ENCODE assay signal across 8 mouse cellular contexts in genomic region chr11:58331546-58331945, GRCm38 (mm10). TPM values are rescaled to one million over a fixed set of nuclear protein-coding genes. Genes with fewer than 3 reads are reported as not detected.
DNase-seq lines count a peak whose midpoint lies in the region; ATAC-seq lines count a peak whose summit lies in the region.

No protein-coding gene starts in this region.

- 90% methylated on average over 6 of the region's 6 CpGs for WGBS in kidney, embryonic 14.5 days
- 86% methylated on average over 6 of the region's 6 CpGs for WGBS in hindbrain, embryonic 12.5 days
- 83% methylated on average over 6 of the region's 6 CpGs for whole genome bisulfite sequencing in midbrain, embryonic 13.5 days

- peak overlapping the region; percentile 87 for H3K4me2 ChIP-seq in kidney, embryonic 14.5 days (replicated peaks; ENCODE audit: low read depth, low read length)
- peak overlapping the region; percentile 92 for H3K4me2 ChIP-seq in hindbrain, embryonic 12.5 days (replicated peaks)
- H3K4me2 ChIP-seq in midbrain, embryonic 13.5 days (replicated peaks): peak overlapping the region; percentile 99

- ATAC-seq in kidney, embryonic 14.5 days (ENCODE audit: low FRiP score, low TSS enrichment): no peak
- ATAC-seq in hindbrain, embryonic 12.5 days (ENCODE audit: low FRiP score): no peak
- no peak; the same call in 1 of the 2 replicates for ATAC-seq in midbrain, embryonic 13.5 days

- H3K36me3 ChIP-seq in kidney, embryonic 14.5 days (ENCODE audit: control insufficient read depth, insufficient read depth, low read length): peaks cover 30% of the 10 kb centered on the region
- peaks cover 48% of the 10 kb centered on the region for H3K36me3 ChIP-seq in hindbrain, embryonic 12.5 days
- H3K36me3 ChIP-seq in midbrain, embryonic 13.5 days: peaks cover 45% of the 10 kb centered on the region

- peak overlapping the region; percentile 76; the same call in 1 of the 2 replicates for H3K9ac ChIP-seq in kidney, embryonic 14.5 days (ENCODE audit: low read depth, low read length)
- H3K9ac ChIP-seq in hindbrain, embryonic 12.5 days: peak overlapping the region; percentile 90
- H3K9ac ChIP-seq in midbrain, embryonic 13.5 days (replicated peaks): peak overlapping the region; percentile 85

- no peaks in the 10 kb centered on the region for H3K27me3 ChIP-seq in kidney, embryonic 14.5 days (ENCODE audit: control insufficient read depth, insufficient read depth, low read length)
- H3K27me3 ChIP-seq in hindbrain, embryonic 12.5 days: no peaks in the 10 kb centered on the region
- H3K27me3 ChIP-seq in midbrain, embryonic 13.5 days: no peaks in the 10 kb centered on the region

- no peaks in the 10 kb centered on the region for H3K9me3 ChIP-seq in kidney, embryonic 14.5 days (ENCODE audit: control insufficient read depth, low read length)
- no peaks in the 10 kb centered on the region for H3K9me3 ChIP-seq in hindbrain, embryonic 12.5 days (replicated peaks)
- H3K9me3 ChIP-seq in midbrain, embryonic 13.5 days: no peaks in the 10 kb centered on the region

- H3K27ac ChIP-seq in kidney, embryonic 14.5 days (ENCODE audit: low read depth, low read length): no peak overlapping the region
- H3K27ac ChIP-seq in brown adipose tissue, adult 24 weeks (replicated peaks; ENCODE audit: low read depth, low read length): no peak overlapping the region
- no peak overlapping the region for H3K27ac ChIP-seq in hindbrain, embryonic 12.5 days
- H3K27ac ChIP-seq in midbrain, embryonic 13.5 days: no peak overlapping the region

- peak overlapping the region; percentile 96 for H3K4me3 ChIP-seq in kidney, embryonic 14.5 days (ENCODE audit: low read length)
- H3K4me3 ChIP-seq in brown adipose tissue, adult 24 weeks (ENCODE audit: insufficient read depth, low read depth, low read length): peak overlapping the region; percentile 84
- peak overlapping the region; percentile 83 for H3K4me3 ChIP-seq in hindbrain, embryonic 12.5 days
- H3K4me3 ChIP-seq in midbrain, embryonic 13.5 days (replicated peaks): peak overlapping the region; percentile 84

- peaks cover 19% of the 10 kb centered on the region for H3K4me1 ChIP-seq in kidney, embryonic 14.5 days (ENCODE audit: control insufficient read depth, insufficient read depth, low read length)
- H3K4me1 ChIP-seq in brown adipose tissue, adult 24 weeks (ENCODE audit: control insufficient read depth, insufficient read depth, insufficient read length, low read length): peaks cover 8% of the 10 kb centered on the region; the same call in 1 of the 2 replicates
- H3K4me1 ChIP-seq in hindbrain, embryonic 12.5 days: peaks cover 32% of the 10 kb centered on the region
- peaks cover 47% of the 10 kb centered on the region for H3K4me1 ChIP-seq in midbrain, embryonic 13.5 days (replicated peaks)

- no peak for DNase-seq in kidney, adult 9 months
- no peak for DNase-seq in gastrocnemius, postnatal 10 days
- DNase-seq in embryo, embryonic 10.5 days (ENCODE audit: low spot score): no peak
- no peak for DNase-seq in kidney, adult 11 months

RNA-seq across cellular contexts. Expression of gene Sh3bp5l, which starts 1.0 kb away (rescaled TPM):
- 17.0 and 27.5 TPM in 2 replicates for polyA plus RNA-seq in kidney, embryonic 14.5 days (2014; fragmentation: Nextera tagmentation; extraction: Ambion mirVana)
- polyA plus RNA-seq in brown adipose tissue, adult 24 weeks (2012; ENCODE audit: insufficient read depth, insufficient read length, missing spikeins): 19.5 and 20.6 TPM in 2 replicates
- 49.1 and 50.7 TPM in 2 replicates for polyA plus RNA-seq in hindbrain, embryonic 12.5 days (2016; fragmentation: Nextera tagmentation; extraction: Ambion mirVana)
- 48.4 and 50.7 TPM in 2 replicates for polyA plus RNA-seq in midbrain, embryonic 13.5 days (2015; fragmentation: Nextera tagmentation; extraction: Ambion mirVana)
- 10 to 100 TPM; 28.0 to 30.3 TPM for total RNA-seq in gastrocnemius, postnatal 10 days (2021)

RNA-seq across cellular contexts. Expression of gene Zfp672, which starts 1.4 kb away (rescaled TPM):
- 34.4 and 34.5 TPM in 2 replicates for polyA plus RNA-seq in kidney, embryonic 14.5 days (2014; fragmentation: Nextera tagmentation; extraction: Ambion mirVana)
- 54.9 and 75.8 TPM in 2 replicates for polyA plus RNA-seq in brown adipose tissue, adult 24 weeks (2012; ENCODE audit: insufficient read depth, insufficient read length, missing spikeins)
- polyA plus RNA-seq in hindbrain, embryonic 12.5 days (2016; fragmentation: Nextera tagmentation; extraction: Ambion mirVana): 34.1 and 39.4 TPM in 2 replicates
- polyA plus RNA-seq in midbrain, embryonic 13.5 days (2015; fragmentation: Nextera tagmentation; extraction: Ambion mirVana): 38.6 and 39.7 TPM in 2 replicates
- 10 to 100 TPM; 31.0 to 41.3 TPM for total RNA-seq in gastrocnemius, postnatal 10 days (2021)

RNA-seq across cellular contexts. Expression of gene Zfp692, which starts 24.7 kb away (rescaled TPM):
- polyA plus RNA-seq in kidney, embryonic 14.5 days (2014; fragmentation: Nextera tagmentation; extraction: Ambion mirVana): 19.3 and 23.1 TPM in 2 replicates
- polyA plus RNA-seq in brown adipose tissue, adult 24 weeks (2012; ENCODE audit: insufficient read depth, insufficient read length, missing spikeins): 2.0 and 2.6 TPM in 2 replicates
- polyA plus RNA-seq in hindbrain, embryonic 12.5 days (2016; fragmentation: Nextera tagmentation; extraction: Ambion mirVana): 24.1 and 24.5 TPM in 2 replicates
- 26.0 and 28.8 TPM in 2 replicates for polyA plus RNA-seq in midbrain, embryonic 13.5 days (2015; fragmentation: Nextera tagmentation; extraction: Ambion mirVana)
- 1 to 10 TPM; 3.5 to 5.3 TPM for total RNA-seq in gastrocnemius, postnatal 10 days (2021)

RNA-seq across cellular contexts. Expression of gene Lypd8, which starts 47.3 kb away (rescaled TPM):
- polyA plus RNA-seq in kidney, embryonic 14.5 days (2014; fragmentation: Nextera tagmentation; extraction: Ambion mirVana): not detected in 2 replicates
- not detected in 2 replicates for polyA plus RNA-seq in brown adipose tissue, adult 24 weeks (2012; ENCODE audit: insufficient read depth, insufficient read length, missing spikeins)
- polyA plus RNA-seq in hindbrain, embryonic 12.5 days (2016; fragmentation: Nextera tagmentation; extraction: Ambion mirVana): not detected in 2 replicates
- 0.73 TPM in 1 of 2 replicates, not detected in the other for polyA plus RNA-seq in midbrain, embryonic 13.5 days (2015; fragmentation: Nextera tagmentation; extraction: Ambion mirVana)
- not detected for total RNA-seq in gastrocnemius, postnatal 10 days (2021)

RNA-seq across cellular contexts. Expression of gene 4930438A08Rik, which starts 56.9 kb away (rescaled TPM):
- polyA plus RNA-seq in kidney, embryonic 14.5 days (2014; fragmentation: Nextera tagmentation; extraction: Ambion mirVana): not detected in 2 replicates
- not detected in 2 replicates for polyA plus RNA-seq in brown adipose tissue, adult 24 weeks (2012; ENCODE audit: insufficient read depth, insufficient read length, missing spikeins)
- polyA plus RNA-seq in hindbrain, embryonic 12.5 days (2016; fragmentation: Nextera tagmentation; extraction: Ambion mirVana): 0.17 TPM in 1 of 2 replicates, not detected in the other
- not detected in 2 replicates for polyA plus RNA-seq in midbrain, embryonic 13.5 days (2015; fragmentation: Nextera tagmentation; extraction: Ambion mirVana)
- not detected for total RNA-seq in gastrocnemius, postnatal 10 days (2021)
